Mouse (Mus musculus) adrenal gland, postnatal 36 days (tissue): Measurements from ENCODE around the gene Capn1. TPM values are rescaled to one million over a fixed set of nuclear protein-coding genes. Genes with fewer than 3 reads are reported as not detected.

Source experiments
- DNase-seq, 2 experiments: peaks; one replicate each; pipeline ENCODE4 v3.0.0; 2021; ENCODE audit warnings: mixed read lengths in 1 of 2
- microRNA-seq: library from miRNA; unstranded; fragments of <30 nt; microRNA quantifications from one replicate; pipeline ENCODE4 v1.2.0, GENCODE M21; 2021
- total RNA-seq, 2 experiments: library from RNA; stranded (reverse); gene quantifications; 2 replicates each; pipeline ENCODE4 v1.2.3; 2021

Capn1 gene
- total RNA-seq, 2 experiments from 2014 or later, result 27.9 to 35.6 TPM

DNA sequence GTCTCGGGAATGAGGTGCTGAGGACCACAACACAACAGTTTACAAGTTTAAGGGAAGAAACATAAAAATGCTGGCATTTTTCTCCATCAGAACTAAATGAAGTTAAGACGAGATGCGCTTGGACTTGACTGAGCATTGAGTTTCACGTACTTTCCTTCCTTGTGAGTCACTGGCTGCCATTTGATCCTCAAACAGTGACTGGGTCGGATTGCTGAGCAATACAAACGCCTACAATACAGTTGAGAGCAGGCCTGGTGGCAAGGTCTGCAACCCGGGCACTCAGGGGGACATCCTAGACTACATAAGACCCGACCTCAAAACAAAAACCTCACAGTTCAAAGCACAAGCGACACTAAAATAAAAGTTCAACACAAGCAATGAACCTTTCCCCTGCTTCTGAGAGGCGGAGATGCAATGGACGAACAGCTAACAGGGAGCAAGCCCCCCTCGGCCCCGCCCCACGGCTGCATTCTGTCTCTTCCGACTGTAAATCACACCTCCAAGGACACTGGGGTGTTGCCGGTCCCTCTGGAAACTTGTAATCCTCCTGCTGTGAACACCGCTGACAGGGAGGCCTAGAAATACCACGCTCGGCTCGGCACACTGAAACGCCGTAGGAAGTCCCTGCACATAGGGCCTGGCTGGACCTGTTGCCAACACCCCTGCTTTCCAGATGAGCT lies 61.5 kb downstream of the Capn1 start:
- peak; percentile 65 to 78 for DNase-seq

DNA sequence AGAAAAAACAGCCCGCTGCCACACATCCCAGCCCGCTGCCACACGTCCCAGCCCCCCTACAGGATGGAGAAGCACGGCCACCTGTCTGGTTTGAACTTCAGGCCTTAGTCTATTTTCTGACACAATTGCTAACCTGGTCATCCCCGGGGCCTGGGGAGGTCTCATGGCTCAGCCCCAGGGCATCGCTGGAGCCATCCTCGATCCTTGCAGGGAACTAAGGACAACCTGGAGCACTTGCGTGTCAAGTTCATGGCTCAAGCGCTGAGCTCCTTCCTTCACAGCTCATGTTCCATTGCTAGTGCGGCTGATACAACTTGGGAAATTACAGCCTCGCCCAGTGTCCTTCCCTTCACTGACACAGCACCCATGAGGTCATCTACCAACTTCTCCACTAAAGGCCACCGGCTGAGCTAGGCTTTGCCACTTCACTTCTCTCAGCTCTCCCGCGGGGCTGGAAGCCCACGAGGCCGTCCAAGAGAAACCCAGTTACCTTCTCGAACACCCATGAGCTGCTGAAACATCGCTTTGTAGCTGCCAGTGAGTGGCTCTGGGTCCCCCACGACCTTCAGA lies 62.4 kb downstream of the Capn1 start:
- peak; percentile 41 to 64 for DNase-seq

DNA sequence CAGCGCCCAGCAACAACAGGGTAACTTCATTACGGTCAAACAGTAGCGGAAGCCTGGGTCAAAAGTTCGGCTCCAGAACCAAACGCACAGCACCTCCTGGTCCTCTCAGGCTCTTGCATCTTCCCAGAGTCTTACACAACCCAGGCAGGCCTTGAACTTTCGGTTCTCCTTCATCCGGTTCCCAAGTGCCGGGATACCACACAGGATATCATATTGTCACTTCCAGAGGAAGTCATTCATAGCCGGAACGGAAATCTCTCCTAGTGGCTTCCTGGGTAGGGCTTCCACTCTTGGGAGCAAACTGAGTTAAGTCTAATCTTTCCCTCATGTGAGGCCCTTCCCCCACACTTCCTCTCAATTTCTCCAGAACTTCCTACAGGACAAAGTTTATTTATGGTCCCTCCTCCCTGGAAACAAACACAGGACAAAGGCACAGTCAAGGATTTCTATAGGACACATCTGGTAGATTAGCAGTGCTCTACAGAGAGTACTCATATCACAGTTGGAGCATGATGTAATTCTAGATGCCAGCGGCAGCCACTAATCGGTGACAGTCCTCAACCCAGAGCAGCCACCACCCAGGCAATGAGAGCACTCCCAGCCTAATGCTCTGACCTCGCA lies 63.5 kb downstream of the Capn1 start:
- DNase-seq, result peak; percentile 66 to 73

DNA sequence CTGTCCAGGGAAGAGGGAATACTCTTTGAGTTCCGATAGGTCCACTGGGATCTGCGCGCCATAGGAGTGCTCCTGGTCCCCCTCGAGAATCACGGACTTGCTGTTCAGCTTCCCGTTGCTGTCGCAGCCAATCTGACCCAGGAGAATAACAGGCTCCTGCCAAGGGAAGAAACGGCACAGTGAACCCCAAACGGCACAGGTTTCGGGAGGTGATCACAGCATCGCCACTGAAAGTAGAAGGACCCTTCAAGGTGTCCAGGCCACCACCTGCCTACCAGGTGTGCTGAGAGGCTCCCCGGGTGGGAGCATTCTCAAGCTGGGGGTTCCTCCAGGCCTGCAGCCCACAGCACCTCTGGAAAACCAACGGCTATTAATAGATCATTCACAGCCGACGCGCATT lies 64.1 kb downstream of the Capn1 start:
- DNase-seq, result no peak

DNA sequence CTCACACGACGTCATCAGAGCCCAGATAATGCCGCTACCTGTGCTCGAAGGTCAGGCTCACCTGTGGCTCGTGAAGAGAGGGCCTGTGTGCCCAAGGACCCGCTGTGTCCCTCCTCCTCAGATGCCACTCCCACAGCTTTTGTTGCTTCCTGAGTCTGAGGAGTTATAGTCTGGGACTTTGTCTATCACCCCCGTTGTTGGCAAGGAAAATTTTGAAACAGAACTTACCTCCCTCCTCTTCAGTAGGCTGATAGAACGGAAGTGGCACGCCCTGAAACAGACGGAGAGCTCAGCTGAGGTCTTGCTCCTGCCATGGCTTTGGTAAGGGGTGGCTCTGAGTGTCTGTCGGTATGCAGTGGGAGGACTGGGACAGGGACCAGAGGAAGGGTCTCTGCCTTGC lies 65.5 kb downstream of the Capn1 start:
- DNase-seq, result no peak

DNA sequence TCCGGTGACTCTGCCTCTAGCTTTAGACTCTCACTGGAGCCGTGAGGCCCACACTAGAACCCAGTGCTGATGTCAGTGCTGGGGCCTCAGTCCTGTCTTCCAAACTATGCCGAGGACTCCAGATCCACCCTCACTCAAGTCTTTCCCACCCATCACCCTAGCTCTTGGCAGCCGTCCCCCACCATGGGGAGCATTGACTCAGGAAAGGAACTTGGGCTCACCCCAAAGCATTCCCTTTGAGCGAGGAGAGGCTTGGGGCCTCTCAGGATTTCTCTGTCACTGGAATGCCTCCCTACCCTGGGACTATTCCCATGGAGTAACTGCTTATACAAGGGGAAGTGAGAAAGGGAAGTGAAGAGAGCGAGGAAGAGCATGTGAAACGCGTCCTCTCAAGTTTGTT lies 69.8 kb downstream of the Capn1 start:
- peak in 1 of 2 experiments; percentile 37 for DNase-seq

DNA sequence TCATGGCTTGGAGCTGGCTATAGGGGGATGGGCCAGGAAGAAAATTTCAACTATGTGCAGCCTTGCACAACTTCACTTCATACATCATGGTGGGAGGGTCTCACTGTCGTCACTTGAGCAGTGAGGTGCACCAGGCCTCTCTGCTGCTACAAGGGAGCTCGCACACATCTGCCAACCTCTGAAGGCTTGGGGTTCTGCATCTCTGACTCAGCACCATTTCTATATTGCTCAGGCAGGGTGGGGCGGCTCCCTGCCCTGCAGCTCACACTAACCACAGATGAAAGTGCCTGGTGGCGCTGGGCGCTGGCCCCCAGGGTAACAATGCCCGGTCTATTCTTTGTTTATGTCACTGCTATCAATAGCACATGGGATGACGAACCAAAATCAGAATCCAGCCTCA lies 70.7 kb downstream of the Capn1 start:
- no peak for DNase-seq

DNA sequence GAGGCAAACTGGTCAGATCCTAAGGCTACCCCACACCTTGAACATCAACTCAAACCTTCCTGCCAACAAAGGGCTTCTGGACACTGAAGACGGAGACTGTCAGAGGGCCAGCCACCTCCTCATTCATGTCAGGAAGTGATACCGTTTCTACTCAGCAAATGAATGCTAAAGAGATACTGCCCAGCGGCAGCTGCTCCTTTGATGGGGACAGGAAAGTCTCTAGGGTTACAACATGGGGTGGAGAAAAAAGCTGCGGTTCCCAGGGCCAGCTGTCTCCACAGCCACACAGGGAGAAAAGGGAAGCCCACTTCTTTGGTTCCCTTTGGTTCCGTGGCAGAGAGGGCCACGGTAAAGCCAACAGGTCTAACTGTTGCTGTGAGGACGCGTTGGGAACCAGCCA lies 71.6 kb downstream of the Capn1 start:
- no peak for DNase-seq

DNA sequence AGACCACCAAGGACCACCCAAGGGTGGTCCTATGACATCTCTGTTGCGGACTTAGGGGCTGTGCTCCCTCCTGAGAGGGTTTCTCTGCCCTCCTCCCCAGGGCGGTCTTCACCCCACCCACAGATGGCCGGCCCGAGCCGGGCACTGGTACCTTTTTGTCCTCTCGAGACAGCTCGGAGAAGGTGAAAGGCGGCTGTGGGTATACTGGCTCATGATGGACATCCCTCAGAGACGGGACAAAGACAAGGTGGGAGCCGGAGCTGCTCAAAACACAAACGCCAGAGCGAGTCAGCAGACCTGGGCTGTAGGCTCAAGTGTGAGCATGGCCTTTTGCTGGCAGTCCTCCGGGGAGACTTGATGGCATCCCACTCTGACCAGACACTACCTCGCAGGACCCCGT lies 72.3 kb downstream of the Capn1 start:
- no peak for DNase-seq

DNA sequence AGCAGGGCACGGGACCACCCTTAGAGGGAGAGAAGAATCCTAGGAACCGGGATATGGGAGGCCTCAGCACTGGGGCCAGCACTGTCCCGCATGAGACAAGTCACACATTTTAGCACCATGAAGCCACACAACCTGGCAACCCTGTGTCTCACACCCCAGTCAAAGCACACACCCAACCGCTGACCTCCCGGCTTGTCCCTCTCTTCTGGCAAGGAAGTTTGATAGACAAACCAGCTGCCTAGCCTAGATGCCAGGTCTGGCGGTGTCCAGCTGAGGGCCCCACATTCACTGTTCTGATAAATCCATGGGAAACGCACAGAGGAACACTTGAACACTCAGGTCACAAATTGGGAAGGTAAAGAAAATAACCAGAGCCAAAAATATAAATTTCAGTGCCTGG lies 73.1 kb downstream of the Capn1 start:
- no peak for DNase-seq

DNA sequence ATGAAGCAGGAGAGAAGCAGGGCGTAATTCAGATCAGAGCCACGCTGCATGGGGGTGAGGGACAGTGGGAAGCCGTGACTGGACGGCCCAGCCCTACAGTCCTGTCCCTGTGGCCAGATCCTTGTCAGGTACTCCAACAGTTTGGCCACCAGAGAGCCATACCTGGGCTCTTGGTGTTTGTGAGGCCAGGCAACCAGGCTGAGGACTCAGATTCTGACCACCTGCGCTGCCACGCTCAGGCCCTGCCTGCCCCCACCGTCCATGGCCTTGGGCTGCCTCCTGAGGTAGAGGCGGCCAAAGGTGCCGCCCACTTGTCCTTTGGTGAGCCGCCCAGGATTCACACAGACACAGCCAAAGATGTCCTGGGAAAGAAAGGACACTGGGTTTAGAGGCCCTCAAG lies 75.0 kb downstream of the Capn1 start:
- peak; percentile 75 to 79 for DNase-seq

DNA sequence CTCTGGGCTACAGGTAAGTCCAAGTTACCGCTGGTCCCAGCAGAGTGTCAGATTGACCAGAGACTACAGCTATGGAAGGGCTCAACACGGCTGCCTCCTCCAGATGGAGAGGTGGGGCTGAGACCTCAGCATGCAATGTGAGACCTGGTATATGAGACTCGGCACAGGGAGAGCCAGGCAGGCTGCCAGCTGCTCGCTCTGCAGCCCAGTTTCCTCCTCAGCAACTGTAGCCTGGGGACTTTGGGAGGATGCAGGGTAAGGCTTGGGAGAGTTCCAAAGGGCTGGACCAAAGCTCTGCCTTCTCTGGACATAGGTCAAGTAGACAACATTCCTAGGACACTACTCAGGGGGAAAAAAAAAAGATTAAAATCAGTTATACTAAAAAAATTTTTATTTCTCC lies 75.5 kb downstream of the Capn1 start:
- peak; percentile 82 to 89 for DNase-seq

DNA sequence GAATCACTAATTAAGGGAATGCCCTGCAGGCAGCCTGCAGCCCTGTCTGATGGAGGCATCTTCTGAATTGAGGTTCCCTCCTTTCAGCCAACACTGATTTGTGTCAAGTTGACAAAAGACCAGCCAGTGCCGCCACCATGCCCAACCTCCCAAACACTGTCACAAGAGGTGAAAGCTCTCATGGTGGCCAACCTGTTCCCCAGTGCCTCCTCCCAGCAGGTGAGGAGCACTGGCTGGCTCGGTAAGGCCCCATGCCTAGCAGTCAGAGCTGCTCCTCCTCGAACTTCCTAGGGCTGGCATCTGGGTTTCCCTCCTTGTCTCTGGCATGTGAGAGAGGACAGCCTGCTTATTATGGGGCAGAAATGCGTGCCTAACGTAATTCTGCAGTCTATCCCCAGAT lies 76.0 kb downstream of the Capn1 start:
- DNase-seq, result no peak

Small RNA genes within 50 kb of the gene (microRNA-seq; reads per million reads assigned to microRNA genes)
- 1.2 reads per million for gene Mir6988

Other genes starting within 250 kb of the Capn1 start
- 100 to 1,000 TPM; 103 to 107 TPM for gene Scyl1, start 244.5 kb downstream of the Capn1 start, total RNA-seq
- 10 to 100 TPM; 35.5 to 52.6 TPM for gene Frmd8, start 140.6 kb downstream of the Capn1 start, total RNA-seq
- 10 to 100 TPM in 1 of 2 experiments, 1 to 10 TPM in 1; 9.4 to 33.2 TPM for gene Slc25a45, start 138.1 kb downstream of the Capn1 start, total RNA-seq
- gene Tigd3, start 121.7 kb downstream of the Capn1 start, total RNA-seq, result 1 to 10 TPM in 1 of 2 experiments, under 1 TPM in 1; 0.92 to 1.4 TPM
- 100 to 1,000 TPM in 1 of 2 experiments, 10 to 100 TPM in 1; 89.6 to 120 TPM for gene Dpf2, start 102.9 kb downstream of the Capn1 start, total RNA-seq
- 1 to 10 TPM; 6.0 to 6.2 TPM for gene Cdc42ep2, start 91.1 kb downstream of the Capn1 start, total RNA-seq
- 10 to 100 TPM; 22.9 to 23.7 TPM for gene Pola2, start 51.7 kb downstream of the Capn1 start, total RNA-seq
- not detected for gene Slc22a20, start 29.8 kb downstream of the Capn1 start, total RNA-seq
- 10 to 100 TPM; 57.5 to 61.2 TPM for gene Syvn1, start 30.7 kb upstream of the Capn1 start, total RNA-seq
- gene Mrpl49, start 41.9 kb upstream of the Capn1 start, total RNA-seq, result 10 to 100 TPM; 58.2 to 58.6 TPM
- gene Fau, start 41.9 kb upstream of the Capn1 start, total RNA-seq, result 1,000 to 10,000 TPM; 1,081 to 1,082 TPM
- 10 to 100 TPM; 29.7 to 34.8 TPM for gene Znhit2, start 45.3 kb upstream of the Capn1 start, total RNA-seq
- gene Tm7sf2, start 52.5 kb upstream of the Capn1 start, total RNA-seq, result 10 to 100 TPM; 22.9 to 42.0 TPM
- 10 to 100 TPM; 51.9 to 59.8 TPM for gene Vps51, start 61.3 kb upstream of the Capn1 start, total RNA-seq
- not detected for gene Tmem262, start 64.1 kb upstream of the Capn1 start, total RNA-seq
- under 1 TPM in 1 of 2 experiments, not detected in 1; 0.83 TPM for gene Gm28374, start 66.4 kb upstream of the Capn1 start, total RNA-seq
- 10 to 100 TPM; 34.2 to 37.4 TPM for gene Zfpl1, start 69.1 kb upstream of the Capn1 start, total RNA-seq
- 1 to 10 TPM; 1.8 to 2.2 TPM for gene Cdca5, start 69.1 kb upstream of the Capn1 start, total RNA-seq
- not detected for gene AC131692.1, start 78.5 kb upstream of the Capn1 start, total RNA-seq
- under 1 TPM in 1 of 2 experiments, not detected in 1; 0.10 TPM for gene Naaladl1, start 89.9 kb upstream of the Capn1 start, total RNA-seq
- gene Sac3d1, start 102.8 kb upstream of the Capn1 start, total RNA-seq, result 10 to 100 TPM; 15.4 to 17.7 TPM
- 10 to 100 TPM; 29.0 to 29.2 TPM for gene Snx15, start 112.4 kb upstream of the Capn1 start, total RNA-seq
- 1 to 10 TPM; 1.2 to 2.0 TPM for gene Batf2, start 125.1 kb upstream of the Capn1 start, total RNA-seq
- gene Arl2, start 125.7 kb upstream of the Capn1 start, total RNA-seq, result 10 to 100 TPM; 80.5 to 81.7 TPM
- 1 to 10 TPM; 1.7 TPM for gene Majin, start 168.5 kb upstream of the Capn1 start, total RNA-seq
- gene Gpha2, start 210.5 kb upstream of the Capn1 start, total RNA-seq, result 10 to 100 TPM; 25.5 to 27.9 TPM
- gene Ppp2r5b, start 220.0 kb upstream of the Capn1 start, total RNA-seq, result 100 to 1,000 TPM in 1 of 2 experiments, 10 to 100 TPM in 1; 83.5 to 129 TPM
- gene Atg2a, start 225.8 kb upstream of the Capn1 start, total RNA-seq, result 10 to 100 TPM; 30.7 to 33.3 TPM